Mouse (Mus musculus): ENCODE results near the gene Ppif.

The Ppif gene

GRCm38 (mm10) chr14:25736140-25736539, 42.2 kb downstream of the Ppif start:
- no peak for DNase-seq (ENCODE audit: low read depth, low spot score)

GRCm38 (mm10) chr14:25736589-25736988, 42.6 kb downstream of the Ppif start:
- peak; percentile 93 for DNase-seq (ENCODE audit: low read depth, low spot score)

DNA sequence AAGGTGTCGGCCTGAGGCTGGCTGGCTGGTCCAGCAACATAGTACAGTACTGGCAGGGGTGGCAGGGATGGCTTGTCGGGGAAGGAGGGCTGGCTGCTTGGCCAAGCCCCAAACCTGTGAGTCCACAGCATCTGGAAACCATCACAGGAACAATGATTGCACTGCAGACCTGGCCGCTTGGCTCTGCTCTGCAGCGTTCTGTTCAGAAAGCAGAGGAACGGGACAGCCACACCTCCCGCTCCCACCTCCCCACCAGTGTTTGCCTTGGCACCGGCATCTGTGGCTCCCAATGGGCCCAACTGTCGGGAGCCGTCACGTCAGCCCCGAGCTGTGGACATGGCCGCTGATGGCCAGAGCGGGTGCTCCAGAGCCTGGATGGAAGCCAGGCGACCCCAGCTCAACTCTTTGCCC, 44.6 kb downstream of the Ppif start:
- peak; percentile 34 for DNase-seq (ENCODE audit: low read depth, low spot score)

- DNase-seq (ENCODE audit: low read depth, low spot score), result peak; percentile 96
These were observed 46.1 kb downstream of the Ppif start for GRCm38 (mm10) chr14:25739957-25740565.

GRCm38 (mm10) chr14:25741211-25741610, 47.3 kb downstream of the Ppif start:
- peak; percentile 56 for DNase-seq (ENCODE audit: low read depth, low spot score)

- DNase-seq (ENCODE audit: low read depth, low spot score), result no peak
These were observed 48.0 kb downstream of the Ppif start for GRCm38 (mm10) chr14:25741840-25742367.

DNA sequence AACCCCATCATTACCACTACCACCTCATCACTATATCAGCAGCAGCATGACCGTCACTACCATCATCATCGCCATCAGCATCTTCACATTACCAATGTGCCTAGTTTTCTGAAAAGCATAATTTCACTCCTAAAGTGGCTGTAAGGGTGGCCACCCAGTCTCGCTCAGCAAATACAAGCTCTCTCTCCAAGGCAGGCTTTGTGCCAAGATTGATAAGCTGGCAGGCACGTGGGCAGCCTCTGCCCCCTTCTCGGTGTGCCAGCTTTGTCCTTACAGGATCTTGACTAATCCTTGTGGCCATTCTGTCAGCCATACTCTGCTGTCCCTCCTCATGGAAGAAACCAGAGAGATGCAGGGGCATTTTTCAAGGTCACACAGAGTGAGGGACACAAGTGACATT, 49.0 kb downstream of the Ppif start:
- DNase-seq (ENCODE audit: low read depth, low spot score), result no peak

- no peak for DNase-seq (ENCODE audit: low read depth, low spot score)
These were observed 51.6 kb downstream of the Ppif start for GRCm38 (mm10) chr14:25745365-25746184.

DNA sequence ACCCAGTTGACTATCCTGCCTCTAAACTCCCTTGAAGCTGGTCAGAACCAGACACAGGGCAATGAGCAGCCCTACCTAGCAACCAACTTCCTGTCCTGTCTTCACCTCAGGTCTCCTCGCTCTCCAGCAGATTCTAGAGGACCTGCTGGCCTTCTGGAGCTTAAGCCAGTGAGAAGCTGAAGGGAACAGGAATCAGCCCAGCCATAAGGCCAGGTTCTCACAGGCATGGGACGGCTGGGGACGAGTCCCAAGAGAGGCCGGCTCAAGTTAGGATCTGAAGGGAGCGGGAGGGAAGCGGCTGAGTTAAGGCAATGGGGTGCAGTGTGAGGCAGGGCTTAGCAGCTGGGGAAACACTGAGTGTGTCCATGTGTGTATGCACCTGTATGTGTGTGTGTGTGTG, 52.4 kb downstream of the Ppif start:
- no peak for DNase-seq (ENCODE audit: low read depth, low spot score)

- DNase-seq (ENCODE audit: low read depth, low spot score), result no peak
These were observed 53.3 kb downstream of the Ppif start for GRCm38 (mm10) chr14:25746971-25747945.

DNA sequence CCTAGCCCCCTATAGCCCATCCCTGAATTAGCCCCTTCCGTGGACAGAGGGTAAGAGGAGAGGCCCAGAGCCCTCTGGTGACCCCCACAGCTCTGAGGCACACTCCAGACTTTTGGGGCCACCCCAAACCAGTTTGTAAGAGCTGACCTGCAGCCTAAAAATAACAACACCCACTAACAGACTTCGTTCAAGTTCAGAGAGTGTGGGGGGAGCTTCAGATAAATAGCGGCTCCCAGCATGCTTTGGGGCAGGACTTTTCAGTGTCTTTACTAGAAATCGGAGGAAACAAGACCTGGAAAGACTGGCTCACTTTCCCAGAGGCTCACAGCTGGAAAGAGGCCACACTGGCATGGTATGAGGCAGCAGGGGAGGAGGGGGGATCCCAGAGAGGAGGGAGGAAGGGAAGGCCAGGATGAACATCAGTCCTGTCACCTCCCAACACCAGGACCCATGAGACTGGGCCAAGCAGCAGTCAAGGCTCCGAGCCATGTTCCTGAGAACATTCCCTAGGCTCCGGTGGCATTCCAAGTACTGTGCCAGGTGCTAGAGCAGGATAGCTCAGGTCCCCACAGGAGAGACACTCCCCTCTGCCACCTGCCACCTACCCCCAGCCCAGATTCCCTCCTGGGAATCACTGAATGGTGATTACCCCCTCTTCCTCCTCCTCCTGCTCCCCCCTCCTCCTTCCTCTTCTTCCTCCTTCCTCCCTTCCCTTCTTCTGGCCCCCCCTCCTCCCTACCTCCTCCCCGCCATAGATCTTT, 54.2 kb downstream of the Ppif start:
- no peak for DNase-seq (ENCODE audit: low read depth, low spot score)

DNA sequence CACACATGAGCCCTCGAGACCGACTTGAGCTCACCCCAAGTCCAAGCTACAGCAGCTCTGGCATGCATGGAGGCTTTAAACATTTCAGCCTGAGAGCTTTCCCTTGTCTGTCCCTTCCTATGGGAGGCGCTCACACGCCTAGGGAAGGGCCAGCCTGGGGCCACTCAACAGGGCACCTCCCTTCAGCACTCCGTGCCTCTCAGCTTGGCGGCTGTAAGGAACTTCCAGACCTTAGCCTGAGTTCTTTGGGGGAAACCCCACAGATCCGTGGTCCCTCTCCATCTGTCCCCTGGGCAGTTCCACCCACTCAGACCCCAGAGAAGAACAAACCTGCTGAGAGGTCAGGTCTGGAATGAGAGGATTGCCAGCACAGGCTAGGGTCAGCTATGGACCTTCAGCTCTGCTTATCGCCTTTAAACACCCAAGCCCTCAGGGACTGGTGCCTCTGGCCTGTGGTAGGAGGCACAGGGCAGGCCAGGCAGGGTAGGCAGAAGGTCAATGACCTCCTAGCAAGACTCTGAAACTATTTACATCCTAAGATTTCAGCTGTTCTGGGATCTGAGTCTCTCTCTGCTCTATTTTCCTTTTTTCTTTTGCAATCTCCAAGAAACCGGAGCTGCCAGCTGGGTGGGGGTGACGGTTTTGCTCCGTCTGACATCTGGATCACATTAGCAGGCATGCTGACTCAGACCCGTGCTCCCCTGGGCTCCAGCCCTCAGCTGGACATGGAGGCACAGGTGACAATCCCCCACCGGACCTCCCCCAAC, 55.4 kb downstream of the Ppif start:
- no peak for DNase-seq (ENCODE audit: low read depth, low spot score)

All from brain, adult 2 months (tissue).